Mouse (Mus musculus): ENCODE measurements around the gene Zfand6. TPM values are rescaled to one million over a fixed set of nuclear protein-coding genes. Genes with fewer than 3 reads are reported as not detected.

The Zfand6 gene
- total RNA-seq (2021): 100 to 1,000 TPM; 138 to 143 TPM
- long read RNA-seq, experiment 1, transcript Zfand6-208 (7 exons, 2,955 nt): major isoform, 162 of 271 reads
- long read RNA-seq, experiment 1, transcript Zfand6-202 (7 exons, 1,538 nt): minor isoform, 22 of 271 reads
- long read RNA-seq, experiment 1, transcript Zfand6-210 (8 exons, 967 nt): minor isoform, 8 of 271 reads
- long read RNA-seq, experiment 1, partial matches to known transcripts: 13 of 271 reads
- long read RNA-seq, experiment 1, other reads (novel, unspliced or antisense): 62 of 271 reads
- long read RNA-seq, experiment 2, transcript Zfand6-208 (7 exons, 2,955 nt): major isoform, 54 of 99 reads
- long read RNA-seq, experiment 2, transcript Zfand6-202 (7 exons, 1,538 nt): minor isoform, 15 of 99 reads
- long read RNA-seq, experiment 2, partial matches to known transcripts: 2 of 99 reads
- long read RNA-seq, experiment 2, other reads (novel, unspliced or antisense): 23 of 99 reads

DNA sequence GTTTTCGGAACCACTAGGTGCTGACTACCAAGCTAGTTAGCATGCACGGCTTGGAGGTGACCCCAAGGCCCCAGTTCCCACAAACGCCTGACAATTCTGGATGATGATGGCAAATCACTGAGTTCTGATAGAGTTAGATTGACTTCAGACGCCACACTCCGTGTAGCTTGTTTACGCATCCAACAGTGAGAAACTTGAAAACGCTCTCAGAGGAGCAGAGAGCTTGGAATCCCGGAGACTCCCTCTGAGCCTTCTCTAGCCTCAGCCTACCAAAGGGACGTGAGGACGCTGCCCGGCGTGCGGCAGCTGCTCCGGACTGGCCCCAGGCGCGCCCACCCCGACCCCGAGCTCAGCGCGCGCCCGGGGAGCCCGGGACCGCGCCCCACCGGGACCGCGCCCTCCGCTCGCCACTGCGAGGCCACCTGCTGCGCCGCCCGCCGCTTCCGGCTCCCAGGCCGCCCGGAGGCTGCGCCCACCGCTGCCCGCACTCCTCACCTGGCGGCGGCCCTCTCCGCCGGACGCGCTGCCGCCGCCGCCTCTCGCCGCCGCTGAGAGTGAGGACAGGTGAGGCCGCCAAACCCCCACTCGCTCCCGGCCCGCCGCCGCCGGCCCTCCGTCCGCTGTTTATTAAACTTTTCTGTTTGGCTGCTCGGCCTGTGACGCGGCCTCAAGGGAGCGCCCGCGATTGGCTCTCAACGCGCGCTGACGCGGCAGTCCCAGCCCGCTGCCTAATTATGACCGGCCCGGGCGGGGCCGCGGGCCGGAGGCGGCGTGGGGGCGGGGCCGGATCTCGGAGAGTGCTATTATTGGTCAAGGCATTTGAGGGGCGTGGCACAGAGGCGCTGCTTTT lies at the start of gene Zfand6:
Zfand6 (minus strand) TSS at position 709 of the 850 bp plus-strand sequence.
- peak; percentile 99 for DNase-seq

DNA sequence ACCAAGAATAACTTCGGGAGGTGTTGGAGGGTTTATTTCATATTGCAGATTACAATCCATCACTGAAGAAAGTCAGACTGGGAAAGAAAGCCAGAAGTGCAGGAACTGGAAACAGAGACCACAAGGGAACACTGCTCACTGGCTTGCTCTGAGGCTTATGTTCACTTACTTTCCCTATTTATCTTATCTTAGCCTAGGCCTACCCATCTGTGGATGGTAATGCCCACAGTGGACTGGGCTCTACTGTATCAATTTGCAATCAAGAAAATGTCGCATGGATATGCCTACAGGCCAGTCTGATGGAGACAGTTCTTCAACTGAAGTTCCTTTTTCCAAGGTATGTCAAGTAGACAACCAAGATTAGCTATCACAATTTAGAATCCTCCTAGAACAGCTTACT lies 47.0 kb upstream of the Zfand6 start:
- no peak for DNase-seq

DNA sequence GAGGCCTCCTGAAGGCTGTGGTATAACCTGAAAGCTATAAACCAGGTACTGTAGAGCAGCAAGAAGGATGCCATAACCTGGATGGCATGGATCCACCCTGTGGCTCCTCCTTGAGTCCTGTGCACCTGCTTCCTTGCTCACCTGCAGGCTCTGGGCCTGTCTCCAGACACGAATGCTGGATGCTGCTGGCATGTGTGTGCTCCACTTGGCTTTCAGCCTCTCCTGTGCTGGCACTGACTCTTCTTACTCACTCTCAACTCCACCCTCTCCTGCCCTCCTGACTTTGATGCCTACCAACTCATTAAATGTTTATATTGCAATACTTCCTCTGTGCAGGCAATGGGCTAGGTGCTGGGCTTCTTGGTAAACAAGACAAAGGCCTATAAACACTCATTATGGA lies 43.3 kb upstream of the Zfand6 start:
- DNase-seq: peak; percentile 8

DNA sequence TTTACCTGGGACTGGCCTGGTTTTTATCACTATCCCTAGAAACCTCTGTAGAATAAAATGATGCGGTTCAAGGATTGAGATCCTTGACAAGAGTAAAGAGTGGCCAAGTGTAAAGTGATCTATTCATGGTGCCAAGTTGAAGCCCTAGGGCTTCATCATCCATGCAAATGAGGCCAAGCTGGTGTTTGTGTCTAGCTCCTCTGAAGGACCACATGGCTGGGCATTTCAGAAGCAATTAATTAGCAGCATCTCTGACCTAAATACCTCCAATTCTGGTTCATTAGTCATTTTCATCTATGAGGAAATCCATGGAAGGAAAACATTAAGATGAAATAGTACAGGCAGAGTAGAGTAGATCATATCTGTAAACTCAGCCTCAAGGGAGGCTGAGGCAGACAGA lies 42.3 kb upstream of the Zfand6 start:
- DNase-seq: no peak

DNA sequence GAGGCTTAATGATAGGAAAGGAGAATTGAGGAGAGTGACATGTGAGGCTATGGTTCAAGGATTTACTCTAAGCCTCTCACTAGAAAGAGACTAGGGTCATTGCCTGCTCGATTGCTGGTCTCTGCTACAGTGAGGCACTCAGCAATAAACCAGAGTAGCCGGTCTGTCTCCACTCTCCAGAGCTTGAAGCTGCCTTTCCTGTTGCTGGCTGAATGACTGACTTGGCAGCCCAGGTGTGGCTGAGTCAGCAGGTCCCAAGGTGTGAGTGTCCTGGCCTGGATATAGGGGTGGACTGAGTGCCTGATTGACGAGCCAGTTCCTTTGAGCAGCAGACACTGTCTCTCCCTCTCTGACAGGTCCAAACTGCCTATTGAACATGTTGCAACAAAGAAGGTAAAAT lies 41.3 kb upstream of the Zfand6 start:
- no peak for DNase-seq

DNA sequence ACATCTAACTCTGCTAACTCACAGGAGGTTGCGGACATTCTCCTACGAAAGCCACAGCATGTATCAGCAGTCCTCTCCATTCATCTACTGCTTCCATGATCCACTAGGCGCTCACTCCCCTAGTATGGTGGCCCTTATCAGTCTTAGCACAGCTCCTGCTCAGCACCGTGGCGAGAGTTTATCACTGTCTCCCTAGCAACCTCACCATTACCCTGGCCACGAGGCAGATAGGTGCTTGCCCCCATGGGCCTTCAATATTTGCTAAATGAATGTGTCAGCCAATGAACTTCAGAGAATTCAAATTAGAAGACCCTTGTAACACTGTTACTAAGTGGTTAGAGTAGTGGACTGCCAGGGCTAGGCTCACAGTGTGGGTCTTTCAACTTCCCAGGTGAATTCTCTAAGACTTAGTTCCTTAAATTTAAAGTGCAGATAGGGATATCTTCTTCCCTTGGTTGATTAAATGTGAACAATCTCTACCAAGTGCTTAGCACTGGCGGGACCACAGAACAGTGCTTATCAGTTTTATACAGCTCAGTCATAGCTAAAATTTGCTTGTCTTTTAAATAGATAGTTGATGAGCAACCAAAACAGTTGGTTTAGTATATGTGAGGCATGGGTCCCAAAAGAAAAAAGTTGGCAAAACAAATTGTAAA lies 33.2 kb upstream of the Zfand6 start:
- DNase-seq: no peak

DNA sequence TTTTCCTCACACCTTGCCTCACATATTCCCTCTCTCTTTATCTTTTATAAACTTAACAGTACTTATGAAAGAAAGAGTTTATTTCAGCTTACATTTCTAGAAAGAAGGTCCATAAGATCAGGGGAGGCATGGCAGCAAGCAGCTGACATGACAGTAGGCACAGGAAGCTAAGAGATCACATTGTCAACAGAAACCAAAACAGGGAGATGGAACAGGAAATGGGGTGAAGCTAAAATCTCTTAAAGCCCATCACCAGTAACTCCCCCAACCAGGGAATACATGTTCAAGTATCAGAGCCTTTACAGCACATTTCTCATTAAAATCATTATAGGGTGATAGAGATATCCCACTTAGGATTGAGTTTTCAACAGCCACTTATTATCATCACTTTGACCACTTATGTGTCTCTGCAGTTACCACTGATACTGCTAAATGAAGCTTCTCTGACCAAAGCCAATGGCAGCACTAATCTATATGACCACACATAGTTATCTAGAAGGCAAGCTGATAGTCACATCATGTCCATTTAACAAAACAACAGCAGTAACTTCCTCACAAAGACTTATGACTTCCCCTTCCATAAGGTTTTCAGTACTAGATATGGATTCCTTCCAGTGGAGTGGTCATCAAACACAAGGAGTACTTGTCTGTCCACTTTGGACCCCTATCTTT lies 20.7 kb upstream of the Zfand6 start:
- no peak for DNase-seq

DNA sequence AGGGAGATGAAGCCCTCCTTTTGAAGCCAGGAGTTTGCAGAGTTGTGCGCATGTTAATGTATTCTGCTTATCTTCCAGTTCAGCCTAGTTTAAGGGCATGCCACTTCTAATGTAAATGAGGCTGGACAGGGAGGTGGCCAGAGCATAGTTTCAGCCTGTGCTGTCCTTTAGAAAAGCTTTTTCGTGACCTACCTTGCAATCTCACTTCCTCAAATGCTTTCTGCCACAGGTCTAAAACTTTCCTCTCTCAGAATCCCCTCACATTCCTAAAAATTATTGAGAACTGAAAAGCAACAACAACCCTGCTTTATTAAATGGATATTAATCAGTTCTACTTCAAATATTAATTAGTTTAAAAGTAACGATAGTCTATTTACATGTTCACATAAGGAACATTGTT lies 17.1 kb upstream of the Zfand6 start:
- DNase-seq: no peak

DNA sequence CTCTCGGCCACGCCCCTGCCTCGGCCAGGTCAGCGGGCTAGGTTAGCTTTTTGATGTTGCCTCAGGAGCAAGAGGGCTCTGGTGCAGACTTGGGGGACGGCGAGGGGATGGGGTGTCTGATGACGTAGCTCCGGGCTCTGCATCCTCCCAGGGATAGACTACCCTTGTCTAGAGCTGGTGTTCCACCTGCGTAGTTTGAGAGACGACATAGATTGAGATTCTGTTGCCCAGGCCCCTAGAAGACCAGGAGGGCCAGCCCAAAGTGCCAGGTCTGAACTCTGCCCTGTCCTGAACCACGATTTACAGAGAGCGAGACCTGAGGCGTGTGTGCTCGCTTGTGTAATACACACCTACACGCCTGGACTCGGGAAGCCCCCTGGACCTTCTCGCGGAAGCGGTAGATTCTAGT lies 346 bp upstream of the Zfand6 start:
- DNase-seq: no peak

DNA sequence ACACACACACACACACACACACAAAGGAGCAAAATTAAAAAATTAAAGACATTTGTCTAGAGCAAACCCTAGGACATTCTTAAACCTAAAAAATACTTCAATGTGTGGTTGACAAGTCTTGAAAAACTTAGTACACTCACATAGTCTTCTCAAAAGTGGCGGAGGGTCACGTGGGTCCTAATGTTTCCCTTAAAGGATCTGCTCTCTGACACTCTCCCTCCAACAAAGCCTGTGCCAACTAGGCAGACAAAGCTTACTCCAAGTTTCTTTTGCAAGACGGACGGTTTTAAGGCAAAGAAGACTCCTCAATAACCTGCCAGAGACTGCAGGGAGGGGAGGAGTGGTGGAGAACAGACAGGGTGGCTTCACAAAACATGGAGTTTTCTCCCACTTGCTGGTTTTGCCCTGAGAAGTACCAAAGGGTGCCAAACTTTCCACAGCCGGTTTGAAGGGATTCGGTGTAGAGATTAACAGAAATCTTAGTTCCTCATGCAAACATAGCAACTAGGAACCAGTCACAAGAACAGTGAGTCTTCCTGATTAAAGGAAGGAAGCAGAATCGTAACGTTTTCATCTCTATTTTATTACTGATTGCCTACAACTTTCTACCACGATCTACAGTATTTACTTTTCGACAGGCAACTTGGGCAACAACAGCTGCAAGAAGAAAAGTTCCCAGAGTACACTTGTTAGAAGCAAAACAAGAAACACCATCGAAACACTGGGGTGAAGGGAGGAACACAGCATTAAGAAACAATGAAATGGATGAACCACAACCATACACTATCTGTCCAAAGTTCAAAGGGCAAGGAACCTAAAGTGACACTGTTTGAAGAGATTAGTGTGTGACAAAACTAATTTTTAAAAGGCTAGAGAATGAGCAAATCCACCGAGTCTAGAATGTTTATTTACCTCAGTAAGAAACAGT lies 1.8 kb downstream of the Zfand6 start:
- peak; percentile 33 for DNase-seq

DNA sequence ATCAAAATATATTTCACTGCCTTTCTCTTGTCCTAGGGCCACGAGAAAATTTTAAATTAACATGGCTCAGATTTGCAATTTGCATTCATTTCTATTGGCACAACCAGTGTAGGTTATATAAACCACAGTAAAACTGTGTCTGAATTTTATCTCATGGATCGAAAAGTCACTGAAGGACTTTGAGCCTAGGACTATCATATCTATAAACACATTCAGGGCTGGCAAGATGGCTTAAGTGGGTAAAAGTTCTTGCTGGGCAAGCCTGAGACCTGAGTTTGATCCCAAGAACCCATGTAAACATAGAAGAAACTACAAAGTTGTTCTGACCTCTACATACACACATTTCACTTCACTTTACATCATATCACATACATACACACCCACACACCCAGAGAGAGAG lies 3.4 kb downstream of the Zfand6 start:
- no peak for DNase-seq

DNA sequence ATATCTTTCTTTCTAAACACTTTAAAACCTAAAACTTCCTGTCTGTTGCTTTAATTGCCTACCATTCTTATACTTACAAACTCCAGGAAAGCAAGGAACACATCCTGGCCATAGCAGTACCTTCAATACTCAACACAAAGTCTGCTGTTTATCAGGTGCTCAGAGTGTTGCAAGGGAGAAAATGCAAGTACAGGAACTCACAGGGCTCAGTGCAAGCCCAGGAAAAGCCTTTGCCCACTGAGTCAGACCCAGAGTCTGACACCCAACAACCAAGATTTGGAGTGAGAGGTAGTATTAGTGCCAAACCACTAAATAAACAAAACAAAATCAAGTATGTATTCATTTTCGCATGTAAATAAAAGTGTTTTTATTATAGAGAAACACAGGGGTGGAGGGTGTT lies 5.1 kb downstream of the Zfand6 start:
- DNase-seq: no peak

DNA sequence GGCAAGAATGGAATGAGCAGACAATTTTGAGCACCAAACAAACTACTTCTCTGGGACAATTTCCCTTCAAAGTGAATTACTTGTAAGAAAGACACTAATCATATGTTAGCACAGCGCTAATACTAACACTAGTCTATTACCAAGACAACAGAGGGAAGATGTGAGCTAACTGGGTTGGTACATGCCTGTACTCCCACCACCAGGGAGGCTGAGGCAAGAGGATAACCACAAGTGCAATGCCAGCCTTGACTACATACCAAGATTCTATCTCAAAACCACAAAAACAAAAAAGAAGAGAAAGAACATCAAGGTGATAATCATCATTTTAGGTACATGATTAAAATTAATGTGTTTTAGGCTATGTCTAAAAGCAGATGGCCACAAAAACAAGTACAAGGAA lies 8.2 kb downstream of the Zfand6 start:
- no peak for DNase-seq

DNA sequence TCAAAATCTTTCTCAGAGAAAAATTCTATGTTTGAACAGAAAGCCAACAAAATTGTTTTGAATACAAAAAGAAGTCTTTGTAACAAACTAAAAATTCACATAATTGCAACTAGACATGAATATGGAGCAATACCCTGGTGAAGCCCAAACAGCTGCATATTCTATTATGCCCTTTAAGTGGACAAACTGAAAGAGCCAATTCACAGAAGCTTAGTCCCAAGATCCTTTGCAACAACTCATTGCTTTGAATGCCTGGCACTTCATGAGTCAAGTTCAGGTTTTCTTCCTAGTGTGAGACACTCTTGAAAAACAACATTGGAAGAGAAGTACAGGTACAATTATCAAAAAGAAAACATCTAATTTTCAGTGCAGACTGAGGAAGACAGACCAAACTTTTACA lies 8.8 kb downstream of the Zfand6 start:
- DNase-seq: no peak

DNA sequence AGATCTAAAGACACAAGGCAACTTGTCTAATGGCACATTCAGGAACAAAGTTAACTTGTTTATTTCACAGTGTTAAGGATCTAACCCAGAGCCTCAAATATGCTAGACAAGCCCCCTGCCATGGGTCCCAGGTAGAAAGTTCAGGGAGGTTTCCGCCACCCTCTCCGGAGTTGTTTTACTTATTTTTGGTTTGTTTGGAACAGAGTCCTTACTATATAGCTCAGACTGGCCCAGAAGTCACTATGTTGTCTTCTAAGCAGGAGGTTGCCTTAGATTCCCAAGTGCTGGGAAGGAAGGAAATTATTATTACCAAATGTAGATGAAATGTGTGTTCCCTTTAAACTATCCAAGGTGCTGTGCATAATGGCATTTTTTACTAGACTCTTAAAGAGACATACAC lies 9.7 kb downstream of the Zfand6 start:
- DNase-seq: no peak

DNA sequence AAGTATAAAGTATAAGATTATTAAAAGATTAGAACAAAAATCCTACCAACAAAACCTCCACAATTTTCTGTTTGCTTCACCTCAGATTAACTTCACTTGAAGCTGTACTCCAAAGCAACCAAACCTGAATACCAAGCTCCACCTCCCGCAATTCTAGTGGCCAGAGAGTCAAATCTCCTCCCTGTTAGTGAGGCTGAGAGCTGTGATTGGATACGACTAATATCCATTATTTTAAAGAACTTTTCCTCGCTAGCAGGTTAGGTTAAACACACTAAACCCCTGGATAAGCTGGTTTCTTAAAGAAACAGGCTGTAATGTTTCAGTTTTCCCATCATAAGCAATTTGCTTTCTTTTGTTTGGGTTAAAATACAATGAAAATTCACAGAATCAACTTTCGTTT lies 10.5 kb downstream of the Zfand6 start:
- peak; percentile 78 for DNase-seq

DNA sequence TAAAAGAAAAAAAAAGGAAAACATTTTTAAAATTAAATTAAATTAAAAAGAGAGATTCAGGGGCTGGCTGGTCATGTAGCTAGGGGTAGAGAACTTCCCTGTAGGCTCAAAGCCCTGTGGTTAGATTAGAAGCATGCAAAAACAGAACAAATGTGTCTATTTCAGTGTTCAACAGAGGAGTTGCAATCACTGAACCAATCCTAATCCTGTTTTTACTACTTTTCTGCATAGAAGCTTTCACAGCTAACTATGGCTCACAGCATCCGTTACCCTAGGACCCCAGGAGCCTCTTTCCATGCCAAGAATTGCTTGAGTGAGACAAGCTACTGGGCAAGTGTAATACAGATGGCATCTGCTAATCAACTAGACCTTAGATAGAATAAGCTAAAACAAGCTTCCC lies 16.7 kb downstream of the Zfand6 start:
- DNase-seq: no peak

DNA sequence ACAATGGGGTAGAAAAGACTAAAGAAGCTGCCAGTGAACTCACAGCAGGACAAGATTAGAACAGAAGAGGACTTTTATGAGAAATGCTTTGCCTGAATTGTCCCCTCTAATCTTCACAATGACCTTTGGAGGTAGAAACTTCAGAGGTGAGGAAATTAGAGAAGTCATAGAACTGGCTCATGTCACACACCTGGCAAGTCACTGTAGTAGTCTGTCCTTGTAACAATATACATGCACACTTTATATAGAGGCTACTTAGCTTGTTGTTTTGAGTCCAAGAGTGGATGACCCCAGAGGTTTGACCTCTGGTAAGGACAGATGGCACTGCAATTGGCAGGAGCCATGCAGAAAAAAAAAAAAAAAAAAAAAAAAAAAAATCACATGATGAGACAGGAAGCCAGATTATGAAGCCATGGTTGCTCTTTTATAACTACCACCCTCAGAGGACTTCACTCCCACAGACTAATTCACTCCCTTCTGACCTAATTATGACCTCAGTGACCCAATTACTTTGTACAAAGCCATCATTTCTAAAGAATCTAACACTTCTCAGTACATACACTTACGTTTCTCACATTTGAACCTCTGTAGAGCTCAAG lies 20.1 kb downstream of the Zfand6 start:
- no peak for DNase-seq

DNA sequence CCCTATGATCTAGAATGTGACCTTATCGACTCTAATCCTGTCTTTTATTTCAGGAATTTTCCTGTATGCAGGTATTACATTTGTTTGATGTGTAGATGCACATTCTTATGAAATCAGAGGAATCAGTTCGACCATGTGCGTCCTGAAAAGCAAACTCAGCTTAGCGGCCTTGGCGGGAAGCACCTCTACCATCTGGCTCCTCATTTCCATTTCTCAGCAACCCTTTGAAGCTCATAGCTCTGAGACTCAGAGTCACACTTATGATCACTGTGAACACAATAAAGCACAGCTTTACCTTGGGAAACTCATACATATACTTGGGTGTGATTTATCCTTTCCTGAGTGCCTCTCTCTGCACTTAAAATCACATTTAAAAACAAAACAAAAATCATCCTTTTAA lies 21.8 kb downstream of the Zfand6 start:
- no peak for DNase-seq

DNA sequence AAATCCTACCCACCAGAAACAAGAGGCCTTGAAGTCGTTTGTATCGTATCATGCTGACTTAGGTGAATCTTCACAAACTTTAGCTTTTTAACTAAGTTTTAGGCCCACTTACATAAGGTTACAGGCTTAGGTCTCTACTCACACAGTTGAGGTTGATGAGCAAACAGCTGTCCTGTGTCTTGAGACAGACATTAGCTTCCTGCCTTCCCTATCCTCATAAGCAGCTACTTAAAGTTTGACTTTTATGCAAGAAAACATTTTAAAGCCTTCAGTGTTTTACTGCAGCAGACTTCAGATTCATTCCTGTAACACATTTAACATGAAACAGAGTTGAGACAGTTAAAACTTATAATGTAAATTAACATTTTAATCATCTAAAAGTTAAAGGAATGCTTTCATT lies 37.0 kb downstream of the Zfand6 start:
- no peak for DNase-seq

DNA sequence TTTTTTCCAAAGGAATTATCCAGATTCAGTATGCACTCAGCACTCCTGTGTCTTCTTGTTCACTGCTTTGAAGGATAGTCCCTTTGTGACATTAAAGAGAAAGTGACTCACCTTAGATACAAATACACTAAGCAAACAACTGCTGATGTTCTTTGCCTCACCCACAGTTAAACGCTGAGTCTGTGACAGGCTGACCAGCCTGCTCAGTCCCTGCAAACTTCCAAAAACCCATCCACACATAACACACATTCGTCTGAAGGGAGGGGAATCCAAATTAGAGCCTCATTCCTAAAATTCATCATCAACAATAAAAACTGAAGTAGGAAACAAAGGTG lies 37.8 kb downstream of the Zfand6 start:
- no peak for DNase-seq
